Mouse (Mus musculus) CH12.LX (cell line): ENCODE results near the gene Gm49396. TPM values are rescaled to one million over a fixed set of nuclear protein-coding genes. Genes with fewer than 3 reads are reported as not detected.

Source experiments
- DNase-seq: peaks from one replicate; pipeline ENCODE4 v3.0.0-alpha.2; 2013; ENCODE audit errors: extremely low read depth
- H3K27ac ChIP-seq: 2 replicates; pipeline ENCODE4 v1.5.1; 2012; ENCODE audit warnings: low read depth, mild to moderate bottlenecking, control low read depth, moderate library complexity; ENCODE audit not compliant: insufficient read depth
- H3K27me3 ChIP-seq: replicated peaks from 2 replicates; pipeline ENCODE3; 2012; ENCODE audit warnings: inconsistent platforms
- H3K36me3 ChIP-seq, 2 experiments: replicated peaks in 1 of 2; 2 replicates each; pipeline versions ENCODE3 to v1.6.1; 2012; ENCODE audit warnings: inconsistent platforms in 1 of 2, low read length in 1 of 2, mild to moderate bottlenecking in 1 of 2, mixed read lengths in 1 of 2, moderate library complexity in 1 of 2; ENCODE audit not compliant: control insufficient read depth in 1 of 2, insufficient read depth in 1 of 2
- H3K4me1 ChIP-seq, 2 experiments: 2 replicates each; pipeline ENCODE4 v1.6.1; 2012; ENCODE audit warnings: inconsistent platforms in 1 of 2, moderate library complexity in 1 of 2; ENCODE audit not compliant: insufficient read depth in 2 of 2, control insufficient read depth in 1 of 2
- H3K4me2 ChIP-seq: 2 replicates; pipeline ENCODE4 v1.6.1; 2012; ENCODE audit warnings: low read depth, mild to moderate bottlenecking, control low read depth; ENCODE audit not compliant: poor library complexity, insufficient read depth, severe bottlenecking
- H3K4me3 ChIP-seq, 3 experiments: fragments of 150-350 bp in 1 of 3; sonication (generic) in 1 of 3; replicated peaks in 1 of 3; 2 replicates each; pipeline versions ENCODE3 to v1.5.1; 2011 to 2012; ENCODE audit warnings: low read depth in 2 of 3, low read length in 2 of 3, mild to moderate bottlenecking in 2 of 3, moderate library complexity in 2 of 3, control low read depth in 1 of 3, improper control_type of control experiment in 1 of 3, inconsistent platforms in 1 of 3, mixed read lengths in 1 of 3; ENCODE audit not compliant: poor library complexity in 1 of 3
- H3K79me2 ChIP-seq: replicated peaks from 2 replicates; pipeline ENCODE4 v1.6.1; 2012; ENCODE audit warnings: mild to moderate bottlenecking, moderate library complexity; ENCODE audit not compliant: control insufficient read depth, poor library complexity, insufficient read depth, severe bottlenecking; ENCODE audit errors: extremely low read depth
- H3K9ac ChIP-seq: 2 replicates; pipeline ENCODE4 v1.6.1; 2012; ENCODE audit warnings: low read depth, mild to moderate bottlenecking, control low read depth, moderate library complexity; ENCODE audit not compliant: insufficient read depth
- H3K9me3 ChIP-seq: replicated peaks from 2 replicates; pipeline ENCODE3; 2012; ENCODE audit warnings: low read length, inconsistent platforms, mixed read lengths
- BHLHE40 ChIP-seq: IDR thresholded peaks from 2 replicates; pipeline ENCODE4 v1.6.1; 2011; ENCODE audit warnings: mild to moderate bottlenecking, low read depth, low read length, improper control_type of control experiment
- CTCF ChIP-seq, 2 experiments: IDR thresholded peaks in 1 of 2; conservative IDR thresholded peaks in 1 of 2; 2 replicates each; pipeline ENCODE4 v1.5.1; 2011 to 2012; ENCODE audit warnings: low read depth in 2 of 2, low read length in 2 of 2, improper control_type of control experiment in 1 of 2, inconsistent platforms in 1 of 2, mild to moderate bottlenecking in 1 of 2, moderate library complexity in 1 of 2
- E2F4 ChIP-seq: IDR thresholded peaks from 2 replicates; pipeline ENCODE4 v1.6.1; 2011; ENCODE audit warnings: low read depth, low read length, improper control_type of control experiment; ENCODE audit not compliant: insufficient replicate concordance
- ELF1 ChIP-seq: IDR thresholded peaks from 2 replicates; pipeline ENCODE4 v1.6.1; 2014; ENCODE audit warnings: low read depth, mild to moderate bottlenecking, inconsistent platforms, low read length, improper control_type of control experiment
- ETS1 ChIP-seq: conservative IDR thresholded peaks from 2 replicates; pipeline ENCODE4 v1.6.1; 2012; ENCODE audit warnings: low read depth, mild to moderate bottlenecking, inconsistent platforms, low read length, improper control_type of control experiment, moderate library complexity
- GABPA ChIP-seq: IDR thresholded peaks from 2 replicates; pipeline ENCODE4 v1.6.1; 2012; ENCODE audit warnings: low read depth, low read length, improper control_type of control experiment, inconsistent platforms; ENCODE audit not compliant: insufficient replicate concordance
- IRF4 ChIP-seq: IDR thresholded peaks from 2 replicates; pipeline ENCODE4 v1.6.1; 2014; ENCODE audit warnings: low read depth, mild to moderate bottlenecking, inconsistent platforms, low read length, improper control_type of control experiment
- JUN ChIP-seq: IDR thresholded peaks from 2 replicates; pipeline ENCODE4 v1.6.1; 2011; ENCODE audit warnings: low read depth, mild to moderate bottlenecking, low read length, improper control_type of control experiment, moderate library complexity; ENCODE audit not compliant: insufficient read depth
- JUND ChIP-seq: conservative IDR thresholded peaks from 2 replicates; pipeline ENCODE4 v1.6.1; 2011; ENCODE audit warnings: low read depth, low read length, improper control_type of control experiment
- MAFK ChIP-seq: IDR thresholded peaks from 2 replicates; pipeline ENCODE4 v1.6.1; 2011; ENCODE audit warnings: low read length, improper control_type of control experiment; ENCODE audit not compliant: insufficient replicate concordance
- MAX ChIP-seq: IDR thresholded peaks from 2 replicates; pipeline ENCODE4 v1.6.1; 2011; ENCODE audit warnings: low read length, improper control_type of control experiment
- MEF2A ChIP-seq: IDR thresholded peaks from 2 replicates; pipeline ENCODE4 v1.6.1; 2014; ENCODE audit warnings: low read depth, mild to moderate bottlenecking, inconsistent platforms, low read length, improper control_type of control experiment, borderline replicate concordance
- MXI1 ChIP-seq: IDR thresholded peaks from 2 replicates; pipeline ENCODE4 v1.6.1; 2011; ENCODE audit warnings: mild to moderate bottlenecking, low read depth, low read length, improper control_type of control experiment
- MYC ChIP-seq: IDR thresholded peaks from 2 replicates; pipeline ENCODE4 v1.6.1; 2011; ENCODE audit warnings: low read depth, mild to moderate bottlenecking, improper control_type of control experiment, low read length
- NELFE ChIP-seq: IDR thresholded peaks from 2 replicates; pipeline ENCODE4 v1.6.1; 2011; ENCODE audit warnings: low read depth, low read length, improper control_type of control experiment
- NRF1 ChIP-seq: IDR thresholded peaks from 2 replicates; pipeline ENCODE4 v1.6.1; 2014; ENCODE audit warnings: low read depth, mild to moderate bottlenecking, inconsistent platforms, low read length, improper control_type of control experiment, moderate library complexity
- POLR2A ChIP-seq: IDR thresholded peaks from 2 replicates; pipeline ENCODE4 v1.6.1; 2011; ENCODE audit warnings: low read depth, mild to moderate bottlenecking, improper control_type of control experiment, low read length
- POLR2AphosphoS2 ChIP-seq: IDR thresholded peaks from 2 replicates; pipeline ENCODE4 v1.6.1; 2011; ENCODE audit warnings: low read depth, low read length, improper control_type of control experiment
- RAD21 ChIP-seq: IDR thresholded peaks from 2 replicates; pipeline ENCODE4 v1.6.1; 2011; ENCODE audit warnings: low read depth, mild to moderate bottlenecking, low read length, improper control_type of control experiment, moderate library complexity
- SIN3A ChIP-seq: IDR thresholded peaks from 2 replicates; pipeline ENCODE4 v1.6.1; 2012; ENCODE audit warnings: low read length, improper control_type of control experiment, inconsistent platforms
- SMC3 ChIP-seq: IDR thresholded peaks from 2 replicates; pipeline ENCODE4 v1.6.1; 2011; ENCODE audit warnings: low read depth, low read length, improper control_type of control experiment
- TBP ChIP-seq: conservative IDR thresholded peaks from 2 replicates; pipeline ENCODE4 v1.6.1; 2011; ENCODE audit warnings: low read depth, low read length, improper control_type of control experiment
- TCF12 ChIP-seq: IDR thresholded peaks from 2 replicates; pipeline ENCODE4 v1.6.1; 2014; ENCODE audit warnings: low read depth, mild to moderate bottlenecking, inconsistent platforms, low read length, improper control_type of control experiment
- UBTF ChIP-seq: IDR thresholded peaks from 2 replicates; pipeline ENCODE4 v1.6.1; 2012; ENCODE audit warnings: low read depth, mild to moderate bottlenecking, inconsistent platforms, low read length, improper control_type of control experiment, moderate library complexity
- USF2 ChIP-seq: conservative IDR thresholded peaks from 2 replicates; pipeline ENCODE4 v1.6.1; 2011; ENCODE audit warnings: low read depth, low read length, improper control_type of control experiment
- ZC3H11A ChIP-seq: IDR thresholded peaks from 2 replicates; pipeline ENCODE4 v1.6.1; 2012; ENCODE audit warnings: low read depth, mild to moderate bottlenecking, inconsistent platforms, low read length, improper control_type of control experiment
- ZKSCAN1 ChIP-seq: IDR thresholded peaks from 2 replicates; pipeline ENCODE4 v1.6.1; 2012; ENCODE audit warnings: low read depth, inconsistent platforms, low read length, improper control_type of control experiment, borderline replicate concordance
- ZMIZ1 ChIP-seq: IDR thresholded peaks from 2 replicates; pipeline ENCODE4 v1.6.1; 2012; ENCODE audit warnings: low read depth, mild to moderate bottlenecking, inconsistent platforms, low read length, improper control_type of control experiment
- dilution Hi-C: fragments of 300-500 bp; cut with MboI; formaldehyde crosslinking; loops from 2 replicates; pipeline ENCODE4 v1.14.3; 2020; ENCODE audit warnings: low sequenced_read_pairs; ENCODE audit not compliant: extremely low pct_unique_long_range_greater_than_20kb, extremely low pct_ligation_motif_present
- in situ Hi-C: fragments of 300-500 bp; cut with MboI; formaldehyde crosslinking; loops from 3 replicates; pipeline ENCODE4 v1.14.3; 2019; ENCODE audit warnings: low sequenced_read_pairs, low pct_ligation_motif_present, low pct_unique_long_range_greater_than_20kb, mixed read lengths
- polyA plus RNA-seq: library from polyadenylated mRNA; unstranded; fragments of >175 nt; gene quantifications from 2 replicates; pipeline ENCODE4 v1.2.1, GENCODE M21; 2012; ENCODE audit warnings: low read depth; ENCODE audit not compliant: insufficient read length
- total RNA-seq, 2 experiments: library from RNA; depleted of rRNA; stranded (reverse); fragments of 300-350 nt in 1 of 2; fragments of >200 nt in 1 of 2; gene quantifications; 2 replicates each; pipeline ENCODE4 v1.2.3; 2012 to 2014

The Gm49396 gene
- total and polyA plus RNA-seq, 3 experiments, result 1.9 to 3.3 (median 2.7) TPM

GRCm38 (mm10) chr7:30592772-30593423 lies 29.8 kb downstream of the Gm49396 start:
- in situ Hi-C loops (no loop called here), dilution Hi-C loops (no loop called here)
- H3K79me2 ChIP-seq, result peaks cover 39% of the 10 kb centered on the region
- H3K9ac ChIP-seq, result peak overlapping the region; percentile 74
- H3K4me1 ChIP-seq, result peaks cover 16 to 46% of the 10 kb centered on the region in 2 experiments
- H3K27me3 ChIP-seq, result no peaks in the 10 kb centered on the region
- H3K36me3 ChIP-seq, result peaks cover 0 to 14% of the 10 kb centered on the region in 2 experiments
- peak overlapping the region; percentile 84 to 93 (median 89) for H3K4me3 ChIP-seq
- peak; percentile 46; the same call in 1 of the 2 replicates for TF ChIP-seq JUN
- peak; percentile 66 for TF ChIP-seq NELFE
- TF ChIP-seq MYC, result peak; percentile 64
- no peak; the same call in 1 of the 2 replicates for TF ChIP-seq ELF1
- TF ChIP-seq E2F4, result no peak
- peak; percentile 63 for TF ChIP-seq NRF1
- TF ChIP-seq IRF4, result peak; percentile 26; the same call in 1 of the 2 replicates
- TF ChIP-seq POLR2A, result peak; percentile 85
- TF ChIP-seq POLR2AphosphoS2, result no peak
- peak; percentile 36 for TF ChIP-seq SIN3A
- TF ChIP-seq TBP, result peak; percentile 78
- 0 out of 2 replicates have a peak, but pooled peaks have one; percentile 26 for TF ChIP-seq BHLHE40
- TF ChIP-seq ETS1, result peak; percentile 67
- TF ChIP-seq GABPA, result no peak
- peak in 1 of 2 experiments; percentile 4; a peak in 1 of 4 replicates for TF ChIP-seq CTCF (conservative IDR thresholded peaks at IDR 0.05 in 1 of 2, IDR thresholded peaks at IDR 0.05 in 1 of 2; ENCODE audit: low read depth in 2 of 2, low read length in 2 of 2)
- TF ChIP-seq TCF12, result no peak
- peak; percentile 64; the same call in 1 of the 2 replicates for TF ChIP-seq MAX
- H3K9me3 ChIP-seq, result no peaks in the 10 kb centered on the region
- peak; percentile 94 for DNase-seq
- peak overlapping the region; percentile 100 for H3K27ac ChIP-seq
- peak overlapping the region; percentile 93 for H3K4me2 ChIP-seq

DNA sequence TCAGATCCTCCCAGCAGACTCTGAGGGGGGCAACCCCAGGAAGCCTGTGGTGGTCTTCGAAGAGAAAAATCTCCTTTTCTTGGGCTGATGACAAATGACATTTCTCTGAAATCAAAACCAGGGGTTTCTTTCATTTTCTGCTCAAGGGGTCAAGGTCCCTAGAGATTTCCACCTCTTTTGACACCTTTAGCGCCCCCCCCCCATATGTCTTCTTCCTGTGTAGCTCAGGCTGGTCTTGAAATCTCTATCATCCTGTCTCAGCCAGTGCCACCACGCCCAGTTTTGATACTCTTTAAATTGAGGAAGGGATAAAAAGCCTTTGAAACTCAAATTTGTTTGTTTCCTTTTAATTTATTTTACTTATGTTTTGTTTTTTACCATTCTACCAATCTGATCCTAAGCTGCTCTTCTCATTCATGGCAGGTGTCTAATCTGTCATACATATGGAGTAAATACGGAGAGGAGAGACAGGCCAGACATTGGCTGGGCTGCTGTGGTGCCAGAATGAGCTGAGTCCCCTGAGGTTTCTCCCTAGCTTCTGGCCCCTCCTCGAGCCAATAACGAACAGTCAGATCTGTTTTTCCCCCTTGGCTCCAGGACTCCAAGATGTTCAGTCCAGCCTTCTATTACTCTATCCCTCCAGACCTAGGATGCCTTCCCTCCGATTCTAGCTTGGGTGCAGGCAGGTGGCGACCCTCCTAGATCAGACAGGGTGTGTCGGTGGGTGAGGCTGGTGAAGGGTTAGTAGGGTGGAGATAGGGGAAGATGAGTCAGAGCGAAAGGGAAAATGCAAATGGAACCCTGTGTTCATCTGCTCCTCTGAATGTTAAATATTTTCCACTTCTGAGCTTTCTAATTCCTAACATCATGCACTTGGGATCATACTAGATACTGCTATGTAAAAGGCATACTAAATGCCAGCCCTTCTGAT lies 30.7 kb downstream of the Gm49396 start:
- peak; percentile 91 for DNase-seq
- dilution Hi-C loops (no loop called here), in situ Hi-C loops (no loop called here)
- Histone ChIP-seq H3K27ac (peak overlapping the region; percentile 100), H3K27me3 (no peaks in the 10 kb centered on the region), H3K4me2 (peak overlapping the region; percentile 93), H3K4me3 (peak overlapping the region; percentile 84 to 93 (median 89)), H3K4me1 (peaks cover 16 to 46% of the 10 kb centered on the region in 2 experiments), H3K36me3 (peaks cover 0 to 14% of the 10 kb centered on the region in 2 experiments), H3K9ac (peak overlapping the region; percentile 74), H3K9me3 (no peaks in the 10 kb centered on the region), H3K79me2 (peaks cover 33% of the 10 kb centered on the region)
- TF ChIP-seq TCF12 (peak; percentile 59; the same call in 1 of the 2 replicates), USF2 (no peak; the same call in 1 of the 2 replicates), MXI1 (peak; percentile 11; the same call in 1 of the 2 replicates), MAFK (no peak; the same call in 1 of the 2 replicates), E2F4 (no peak), GABPA (no peak), ZMIZ1 (no peak; the same call in none of the 2 replicates), RAD21 (no peak), MAX (no peak; the same call in 1 of the 2 replicates), ZKSCAN1 (no peak), SIN3A (0 out of 2 replicates have a peak, but pooled peaks have one; percentile 60), ZC3H11A (no peak), MEF2A (peak; percentile 47), UBTF (no peak), IRF4 (peak; percentile 99), SMC3 (no peak; the same call in 1 of the 2 replicates), JUND (peak; percentile 97)
